Mouse (Mus musculus) embryo, embryonic 11.5 days (tissue): ENCODE results near the gene Msrb3.
"Not testable (repeated sequence)": the region's sequence is repeated elsewhere in the genome, so short reads cannot be mapped to it uniquely, and the experiment has no call there.

Source experiments
- DNase-seq: peaks from one replicate; pipeline ENCODE4 v3.0.0-alpha.2; 2012; ENCODE audit warnings: low read depth, low spot score

Msrb3 gene

DNA sequence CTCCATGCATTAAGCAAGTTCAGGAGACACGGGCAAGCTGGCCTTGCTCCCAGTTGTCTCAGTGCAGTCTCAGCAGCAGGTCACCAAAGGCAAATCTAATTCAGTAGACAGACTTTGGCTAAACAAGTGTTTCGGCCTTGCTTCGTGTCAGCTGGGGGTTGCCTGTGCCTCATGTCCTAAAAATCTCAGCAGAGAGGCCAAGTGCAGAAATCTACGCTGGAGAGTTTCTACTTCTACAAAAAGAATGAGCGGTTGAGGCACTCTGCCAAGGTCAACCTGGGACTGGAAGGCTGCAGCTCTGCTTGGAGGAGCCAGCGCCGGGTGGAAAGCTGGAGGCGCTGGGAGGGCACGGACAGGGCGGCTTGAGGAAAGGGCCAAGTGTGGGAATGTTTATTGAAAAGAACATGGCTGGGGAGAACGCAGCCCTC, 147.6 kb downstream of the Msrb3 start:
- DNase-seq: no peak

DNA sequence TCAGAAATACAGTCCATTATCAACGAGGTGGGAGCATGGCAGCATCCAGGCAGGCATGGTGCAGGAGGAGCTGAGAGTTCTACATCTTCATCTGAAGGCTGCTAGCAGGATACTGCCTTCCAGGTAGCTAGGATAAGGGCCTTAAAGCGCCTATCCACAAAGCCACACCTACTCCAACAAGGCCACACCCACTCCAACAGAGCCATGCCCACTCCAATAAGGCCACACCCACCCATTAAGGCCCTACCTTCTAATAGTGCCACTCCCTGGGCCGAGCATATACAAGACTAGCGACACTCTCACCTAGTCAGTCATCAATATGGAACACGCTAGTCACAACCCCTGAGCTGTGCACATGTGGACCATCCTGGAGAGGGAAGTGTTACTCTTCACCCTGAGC, 149.3 kb downstream of the Msrb3 start:
- not testable (repeated sequence) for DNase-seq

- DNase-seq: no peak
Measured at GRCm38 (mm10) chr10:120748156-120748555, 150.7 kb downstream of the Msrb3 start.

- peak; percentile 72 for DNase-seq
Measured at GRCm38 (mm10) chr10:120745138-120745856, 153.6 kb downstream of the Msrb3 start.

DNA sequence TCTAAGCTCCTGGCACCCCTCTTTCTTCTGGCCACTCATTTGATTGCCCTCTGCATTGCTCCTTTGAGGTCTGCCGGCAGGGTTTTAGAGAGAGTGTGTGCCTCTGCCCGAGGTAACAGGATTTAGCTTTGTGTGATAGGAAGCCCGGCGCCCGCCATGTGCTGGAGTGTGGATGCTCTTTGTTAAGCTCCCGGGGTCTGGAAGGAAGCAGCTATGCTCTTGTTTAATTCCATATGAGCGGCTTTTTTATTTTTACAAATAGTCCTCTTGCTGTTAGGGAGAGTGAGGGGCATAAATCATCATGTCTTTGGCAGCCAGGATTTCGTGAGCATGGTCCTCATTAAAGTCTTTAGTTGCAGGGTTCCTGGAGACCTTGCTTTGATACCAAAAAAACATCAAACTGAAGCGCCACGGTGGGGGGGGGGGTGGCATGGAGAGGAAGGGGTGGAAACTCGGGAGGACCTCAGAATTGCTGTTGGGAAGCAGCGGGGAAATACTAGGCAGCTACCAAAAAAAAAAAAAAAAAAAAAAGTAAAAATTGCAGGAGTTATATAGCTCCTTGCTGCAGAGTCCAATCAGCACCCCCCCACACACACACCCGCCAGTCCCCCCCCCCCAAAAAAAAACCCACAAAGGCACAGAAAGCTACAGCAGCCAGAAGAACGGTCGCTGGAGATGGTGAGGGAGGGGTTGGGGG, 154.3 kb downstream of the Msrb3 start:
- DNase-seq: no peak

GRCm38 (mm10) chr10:120736508-120737069, 162.3 kb downstream of the Msrb3 start:
- DNase-seq: no peak

- no peak for DNase-seq
Measured at GRCm38 (mm10) chr10:120735722-120736507, 163.0 kb downstream of the Msrb3 start.

- no peak for DNase-seq
Measured at GRCm38 (mm10) chr10:120734364-120734763, 164.5 kb downstream of the Msrb3 start.
